Mouse (Mus musculus): ENCODE measurements around the gene Tekt1.

GRCm38 (mm10) chr11:72307461-72307860, 54.8 kb downstream of the Tekt1 start:
- TF ChIP-seq CHD2 (IDR thresholded peaks at IDR 0.05; ENCODE audit: low read length) = no peak
- TF ChIP-seq EP300 (IDR thresholded peaks at IDR 0.05; ENCODE audit: low read length) = no peak
- TF ChIP-seq ZC3H11A (IDR thresholded peaks at IDR 0.05; ENCODE audit: low read depth, low read length) = no peak
- TF ChIP-seq CTCF (conservative IDR thresholded peaks at IDR 0.05 in 1 of 2, IDR thresholded peaks at IDR 0.05 in 1 of 2; ENCODE audit: low read depth in 2 of 2, low read length in 2 of 2) = no peak
- TF ChIP-seq JUND (conservative IDR thresholded peaks at IDR 0.05; ENCODE audit: low read depth, low read length) = no peak
- no peak for TF ChIP-seq POLR2A (IDR thresholded peaks at IDR 0.05; ENCODE audit: low read depth, low read length)
- no peak for TF ChIP-seq NELFE (IDR thresholded peaks at IDR 0.05; ENCODE audit: low read depth, low read length)
- no peak for TF ChIP-seq USF1 (IDR thresholded peaks at IDR 0.05; ENCODE audit: low read depth, low read length)

Measured in CH12.LX (cell line).